Mouse (Mus musculus): ENCODE measurements around the gene Cald1.

- TF ChIP-seq CTCF (IDR thresholded peaks at IDR 0.05; ENCODE audit: low read depth, low read length) (no peak), POLR2A (IDR thresholded peaks at IDR 0.05; ENCODE audit: extremely low read depth, insufficient read depth, low read length) (no peak)
Observed at GRCm38 (mm10) chr6:34615419-34615818, 17.1 kb downstream of the Cald1 start.
